Mouse (Mus musculus): Measurements from ENCODE around the gene Amigo3.

DNA sequence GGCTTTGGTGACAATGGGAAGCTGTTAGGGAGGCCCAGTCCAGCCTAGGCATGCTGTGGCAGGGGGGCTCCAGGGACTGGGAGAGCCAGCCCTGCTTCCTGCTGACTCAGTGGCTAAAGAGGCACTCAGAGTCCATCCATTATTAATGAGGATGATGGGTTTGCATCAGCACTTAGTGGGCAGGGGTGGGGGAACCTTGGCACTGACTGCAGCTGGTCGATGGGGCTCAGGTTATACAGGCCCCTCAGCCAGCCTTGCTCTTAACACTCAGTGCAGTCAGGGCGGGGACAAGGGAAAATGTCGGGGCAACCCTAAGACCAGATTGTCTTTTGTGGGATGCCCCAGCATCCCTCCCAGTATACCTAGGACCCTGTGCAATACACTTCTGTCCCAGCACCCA is 9.2 kb downstream of the Amigo3 start:
- TF ChIP-seq POLR2A (IDR thresholded peaks at IDR 0.05; ENCODE audit: borderline replicate concordance, extremely low read depth, low read depth, low read length) (no peak), CTCF (IDR thresholded peaks at IDR 0.05; ENCODE audit: insufficient read depth, low read length) (no peak)
